Mouse (Mus musculus) midbrain, embryonic 10.5 days (tissue): ENCODE data around the gene Adarb1. TPM values are rescaled to one million over a fixed set of nuclear protein-coding genes. Genes with fewer than 3 reads are reported as not detected.
A peak's percentile ranks its signal among the peaks of the same experiment; 100 is the strongest.

Experiments used
- DNase-seq: peaks from one replicate; pipeline ENCODE4 v3.0.0-alpha.2; 2017; ENCODE audit warnings: low spot score
- H3K27ac ChIP-seq: fragments of 300-500 bp; sonication (generic); replicated peaks from 2 replicates; pipeline ENCODE4 v1.5.1; 2016; ENCODE audit warnings: mild to moderate bottlenecking
- H3K27me3 ChIP-seq: fragments of 300-500 bp; sonication (generic); 2 replicates; pipeline ENCODE4 v1.6.1; 2016; ENCODE audit warnings: low read depth, mild to moderate bottlenecking; ENCODE audit not compliant: poor library complexity, severe bottlenecking
- H3K36me3 ChIP-seq: fragments of 300-500 bp; sonication (generic); 2 replicates; pipeline ENCODE4 v1.6.1; 2016; ENCODE audit warnings: mild to moderate bottlenecking, moderate library complexity
- H3K4me1 ChIP-seq: fragments of 300-500 bp; sonication (generic); 2 replicates; pipeline ENCODE4 v1.6.1; 2016
- H3K4me3 ChIP-seq: fragments of 300-500 bp; sonication (generic); 2 replicates; pipeline ENCODE4 v1.5.1; 2016; ENCODE audit warnings: mild to moderate bottlenecking, moderate library complexity
- H3K9me3 ChIP-seq: fragments of 300-500 bp; sonication (generic); replicated peaks from 2 replicates; pipeline ENCODE4 v1.6.1; 2016; ENCODE audit warnings: mild to moderate bottlenecking
- WGBS: fragments of 180-500 bp; shearing (Covaris S2); methylation state at CpG from one replicate; pipeline ENCODE4 v1.1.7; 2016; 5-methylcytosine and 5-hydroxymethylcytosine counted together
- polyA plus RNA-seq: library from polyadenylated mRNA; unstranded; fragments of >200 nt; fragmentation: Nextera tagmentation; extraction: Ambion mirVana; gene quantifications from 2 replicates; pipeline ENCODE4 v1.2.1, GENCODE M21; 2016

Gene Adarb1
- polyA plus RNA-seq, 1 experiment from 2014 or later: 6.1 TPM

DNA sequence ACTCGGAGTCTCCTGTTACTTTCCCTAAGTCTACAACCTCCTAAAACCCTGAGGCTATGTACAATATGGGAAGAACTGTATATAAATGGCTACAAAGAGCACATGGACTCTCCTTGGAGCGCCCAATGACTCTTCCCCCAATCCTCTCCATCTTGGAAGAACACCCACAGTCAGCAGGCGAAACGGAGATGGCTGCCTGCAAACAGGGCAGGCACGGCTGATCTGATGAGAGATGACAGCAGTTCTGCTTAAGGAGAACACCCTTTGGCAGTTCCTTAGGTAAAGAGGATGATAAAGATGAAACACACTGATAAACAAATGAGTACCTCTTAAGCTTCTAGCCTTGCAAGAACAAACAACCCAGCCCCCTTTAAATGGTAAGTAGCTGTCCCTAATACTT, 43.7 kb downstream of the Adarb1 start:
- DNase-seq: no peak
- Histone ChIP-seq H3K4me1 (peaks cover 13% of the 10 kb centered on the region), H3K27ac (no peak overlapping the region), H3K27me3 (no peaks in the 10 kb centered on the region), H3K36me3 (no peaks in the 10 kb centered on the region), H3K9me3 (no peaks in the 10 kb centered on the region), H3K4me3 (no peak overlapping the region)
- WGBS: 87% methylated on average over 5 of the region's 5 CpGs

GRCm38 (mm10) chr10:77370129-77370528, 47.9 kb downstream of the Adarb1 start:
- peak overlapping the region; percentile 10; the same call in 1 of the 2 replicates for H3K27ac ChIP-seq
- no peaks in the 10 kb centered on the region for H3K36me3 ChIP-seq
- H3K4me1 ChIP-seq: peaks cover 15% of the 10 kb centered on the region
- DNase-seq: no peak
- no peak overlapping the region for H3K4me3 ChIP-seq
- no peaks in the 10 kb centered on the region for H3K9me3 ChIP-seq
- WGBS: 92% methylated on average over 5 of the region's 5 CpGs
- no peaks in the 10 kb centered on the region for H3K27me3 ChIP-seq

DNA sequence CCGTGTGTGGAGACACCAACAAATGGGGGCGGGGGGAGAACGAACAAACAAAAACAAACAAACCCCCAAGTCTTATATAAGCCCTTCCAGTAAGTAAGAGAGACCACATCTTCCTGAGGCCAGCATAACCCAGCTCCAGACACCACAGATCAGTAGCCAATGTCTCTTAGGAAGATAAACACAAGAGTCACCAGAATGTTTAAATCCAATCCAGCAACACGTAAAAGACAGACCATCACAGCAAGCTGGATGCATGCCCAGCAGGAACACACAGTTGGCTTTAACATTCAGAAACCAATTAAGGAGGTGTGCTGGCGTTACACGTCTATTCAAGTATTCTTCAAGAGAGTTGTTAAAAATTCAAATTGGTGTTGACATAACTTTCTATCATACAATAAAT, 50.1 kb downstream of the Adarb1 start:
- 84% methylated on average over 6 of the region's 6 CpGs for WGBS

GRCm38 (mm10) chr10:77366959-77367358, 51.1 kb downstream of the Adarb1 start:
- no peak overlapping the region for H3K27ac ChIP-seq
- WGBS: 92% methylated on average over 4 of the region's 4 CpGs
- H3K27me3 ChIP-seq: no peaks in the 10 kb centered on the region
- no peaks in the 10 kb centered on the region for H3K36me3 ChIP-seq
- peaks cover 15% of the 10 kb centered on the region for H3K4me1 ChIP-seq
- DNase-seq: no peak
- no peaks in the 10 kb centered on the region for H3K9me3 ChIP-seq
- H3K4me3 ChIP-seq: no peak overlapping the region

More for the DNA sequence above, 50.1 kb downstream of the Adarb1 start:
- Histone ChIP-seq H3K4me1 (peaks cover 15% of the 10 kb centered on the region), H3K27me3 (no peaks in the 10 kb centered on the region), H3K4me3 (no peak overlapping the region), H3K27ac (no peak overlapping the region), H3K9me3 (no peaks in the 10 kb centered on the region), H3K36me3 (no peaks in the 10 kb centered on the region)
- DNase-seq: no peak

GRCm38 (mm10) chr10:77365212-77365611, 52.9 kb downstream of the Adarb1 start:
- no peak overlapping the region for H3K27ac ChIP-seq
- no peaks in the 10 kb centered on the region for H3K27me3 ChIP-seq
- DNase-seq: no peak
- H3K4me3 ChIP-seq: no peak overlapping the region
- H3K36me3 ChIP-seq: no peaks in the 10 kb centered on the region
- 90% methylated on average over 2 of the region's 2 CpGs for WGBS
- peaks cover 10% of the 10 kb centered on the region for H3K4me1 ChIP-seq
- H3K9me3 ChIP-seq: no peaks in the 10 kb centered on the region

DNA sequence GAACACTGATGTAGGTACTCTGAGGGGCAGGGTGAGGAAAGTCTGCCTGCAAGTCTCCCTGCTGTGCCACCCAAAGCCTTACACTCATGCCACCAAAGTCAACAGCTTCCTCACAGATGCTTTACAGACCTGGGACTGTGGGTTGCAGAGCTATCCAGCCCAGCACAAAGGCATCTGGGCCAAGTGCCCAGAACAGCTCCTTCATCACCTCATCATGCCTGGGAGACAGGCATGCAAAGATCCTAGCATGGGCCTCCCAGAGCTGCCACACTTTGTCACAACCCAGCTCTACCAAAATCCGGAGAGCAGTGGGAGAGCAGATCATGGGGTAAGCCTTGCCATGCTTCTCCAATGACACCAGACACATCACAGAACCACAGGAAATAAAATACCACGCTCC, 57.6 kb downstream of the Adarb1 start:
- WGBS: 85% methylated on average over 2 of the region's 2 CpGs
- Histone ChIP-seq H3K27me3 (no peaks in the 10 kb centered on the region), H3K36me3 (no peaks in the 10 kb centered on the region), H3K4me1 (no peaks in the 10 kb centered on the region), H3K27ac (no peak overlapping the region), H3K4me3 (no peak overlapping the region), H3K9me3 (no peaks in the 10 kb centered on the region)
- DNase-seq: no peak

DNA sequence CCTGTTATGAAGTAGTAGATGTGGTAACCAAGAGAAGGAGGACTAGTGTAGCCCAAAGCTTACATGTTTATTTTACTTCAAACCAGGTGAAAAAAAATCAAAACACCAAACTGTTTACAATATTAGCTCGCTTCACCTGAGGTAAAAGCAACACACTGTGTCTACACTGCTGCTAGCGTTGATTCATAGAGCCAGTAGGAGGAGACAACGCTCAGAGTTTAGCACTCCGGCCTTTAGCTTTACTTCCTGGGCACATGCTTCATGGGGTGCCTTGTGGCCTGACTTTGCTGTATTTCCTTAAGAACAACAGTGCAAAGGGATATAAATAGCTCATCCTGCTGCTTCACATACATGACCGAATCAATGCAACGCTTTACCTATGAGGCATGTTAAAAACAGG, 60.1 kb downstream of the Adarb1 start:
- Histone ChIP-seq H3K4me1 (no peaks in the 10 kb centered on the region), H3K4me3 (no peak overlapping the region), H3K27ac (no peak overlapping the region), H3K27me3 (no peaks in the 10 kb centered on the region), H3K36me3 (no peaks in the 10 kb centered on the region), H3K9me3 (no peaks in the 10 kb centered on the region)
- WGBS: 91% methylated on average over 6 of the region's 6 CpGs
- no peak for DNase-seq

DNA sequence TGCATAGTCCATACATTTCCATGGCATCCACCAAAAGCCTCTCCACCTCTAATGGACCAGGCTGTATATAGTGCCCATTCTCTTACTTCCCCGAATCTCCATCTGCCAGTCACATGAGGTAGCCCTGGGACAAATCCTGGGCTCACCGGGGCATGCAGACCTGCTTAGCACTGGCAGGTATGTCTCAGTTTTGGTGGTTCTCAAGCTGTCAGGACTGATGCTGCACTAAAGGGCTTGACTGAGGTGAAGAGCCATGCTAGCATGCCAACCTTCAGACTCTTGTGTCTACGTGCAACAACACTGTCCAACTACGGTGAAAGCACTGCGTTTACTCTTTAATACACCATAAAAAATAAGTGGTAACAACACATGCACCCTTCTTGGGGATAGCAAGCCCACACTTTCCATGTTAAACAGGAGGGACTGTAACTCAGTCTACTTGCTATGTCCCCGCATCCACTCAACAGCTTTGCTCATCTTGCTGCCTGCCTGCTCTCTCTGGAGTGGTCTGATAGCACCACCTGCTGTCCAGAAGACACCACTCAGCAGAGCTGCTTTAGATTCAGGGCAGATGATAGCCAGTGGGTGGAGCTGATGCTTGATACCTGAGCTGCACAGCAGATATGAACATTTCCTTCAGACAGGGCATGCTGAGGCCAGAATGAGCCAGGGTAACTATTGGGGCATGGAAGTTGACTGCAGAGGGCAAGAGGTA, 64.9 kb downstream of the Adarb1 start:
- WGBS: 85% methylated on average over 6 of the region's 6 CpGs
- no peak overlapping the region for H3K27ac ChIP-seq
- no peaks in the 10 kb centered on the region for H3K27me3 ChIP-seq
- peaks cover 8% of the 10 kb centered on the region; the same call in 1 of the 2 replicates for H3K36me3 ChIP-seq
- no peak overlapping the region for H3K4me3 ChIP-seq
- H3K9me3 ChIP-seq: peaks cover 4% of the 10 kb centered on the region; the same call in 1 of the 2 replicates
- peak; percentile 65 for DNase-seq
- H3K4me1 ChIP-seq: no peaks in the 10 kb centered on the region

- no peaks in the 10 kb centered on the region for H3K36me3 ChIP-seq
- no peaks in the 10 kb centered on the region for H3K27me3 ChIP-seq
- H3K4me3 ChIP-seq: no peak overlapping the region
- no peaks in the 10 kb centered on the region for H3K9me3 ChIP-seq
- no peak for DNase-seq
- H3K4me1 ChIP-seq: peaks cover 26% of the 10 kb centered on the region
- 86% methylated on average over 3 of the region's 3 CpGs for WGBS
- no peak overlapping the region for H3K27ac ChIP-seq
Observed at GRCm38 (mm10) chr10:77342842-77343241, 75.2 kb downstream of the Adarb1 start.

DNA sequence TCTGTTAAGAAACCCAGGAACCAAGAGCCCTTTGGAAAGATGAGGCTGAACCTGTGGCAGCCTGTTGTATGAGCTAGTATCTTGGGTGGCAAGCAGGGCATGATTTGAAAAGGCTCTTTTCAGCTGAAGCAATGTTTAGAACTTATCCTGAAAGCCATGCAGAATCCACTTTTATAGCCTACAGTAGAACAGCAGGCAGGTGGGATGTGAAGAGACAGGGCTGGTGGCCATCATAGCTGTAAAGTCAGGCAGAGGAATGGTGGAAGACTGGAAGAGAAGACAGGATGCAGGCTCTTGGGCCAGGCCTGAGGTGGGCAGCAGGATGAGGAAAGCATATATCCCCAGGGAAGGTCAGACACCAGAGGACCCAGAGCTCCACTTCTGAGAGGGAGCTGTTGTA, 76.4 kb downstream of the Adarb1 start:
- DNase-seq: no peak
- H3K36me3 ChIP-seq: no peaks in the 10 kb centered on the region
- H3K9me3 ChIP-seq: no peaks in the 10 kb centered on the region
- no peak overlapping the region for H3K4me3 ChIP-seq
- peaks cover 29% of the 10 kb centered on the region for H3K4me1 ChIP-seq
- H3K27me3 ChIP-seq: no peaks in the 10 kb centered on the region
- H3K27ac ChIP-seq: no peak overlapping the region

GRCm38 (mm10) chr10:77341059-77341458, 77.0 kb downstream of the Adarb1 start:
- Histone ChIP-seq H3K36me3 (no peaks in the 10 kb centered on the region), H3K9me3 (no peaks in the 10 kb centered on the region), H3K4me1 (peaks cover 29% of the 10 kb centered on the region), H3K27ac (no peak overlapping the region), H3K4me3 (no peak overlapping the region), H3K27me3 (no peaks in the 10 kb centered on the region)
- DNase-seq: no peak
- WGBS: 86% methylated on average over 4 of the region's 4 CpGs

DNA sequence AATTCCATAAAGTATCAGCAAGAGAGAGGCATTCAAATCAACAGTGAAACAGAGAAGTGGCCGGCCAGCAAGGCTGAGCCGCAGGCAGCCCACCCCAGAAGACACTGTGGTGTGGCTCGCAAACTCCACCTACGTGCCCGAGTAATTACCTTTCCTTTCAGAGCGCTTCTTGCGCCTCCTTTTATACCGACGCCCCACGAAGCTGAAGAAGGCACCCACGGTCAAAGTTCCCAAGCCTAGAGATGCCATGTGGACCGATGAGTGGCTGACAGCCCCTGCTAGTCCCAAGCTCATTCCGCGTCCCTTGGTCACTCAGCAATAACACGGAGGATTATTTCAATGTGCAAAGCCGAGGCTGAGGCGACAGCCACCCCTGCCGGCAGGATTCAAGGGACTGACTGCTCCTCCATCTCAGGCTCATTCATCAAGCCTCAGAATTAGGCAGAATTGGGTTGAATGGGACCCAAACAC, 78.2 kb downstream of the Adarb1 start:
- Histone ChIP-seq H3K9me3 (no peaks in the 10 kb centered on the region), H3K4me3 (peak overlapping the region; percentile 57), H3K36me3 (no peaks in the 10 kb centered on the region), H3K27me3 (no peaks in the 10 kb centered on the region), H3K27ac (peak overlapping the region; percentile 74), H3K4me1 (peaks cover 29% of the 10 kb centered on the region)
- DNase-seq: peak; percentile 61
- WGBS: 18% methylated on average over 18 of the region's 18 CpGs

DNA sequence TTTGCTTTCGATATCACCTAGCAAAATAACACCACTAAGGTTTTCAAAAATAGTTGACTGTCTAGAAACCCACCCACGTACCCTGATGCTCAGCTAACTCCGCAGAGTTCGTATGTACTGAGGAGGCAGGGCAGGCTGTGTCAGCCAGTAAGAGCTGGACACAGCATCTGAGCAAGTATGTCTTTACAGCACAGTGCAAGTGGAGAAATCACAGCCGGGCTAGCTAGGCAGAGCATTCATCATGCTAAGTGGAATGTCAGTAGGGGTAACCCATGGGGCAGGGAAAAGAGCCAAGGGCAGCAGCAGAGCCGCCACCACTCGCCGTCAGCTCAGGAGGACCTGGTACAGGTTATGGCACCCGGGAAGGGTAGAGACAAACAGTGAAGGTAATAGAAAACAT, 84.6 kb downstream of the Adarb1 start:
- Histone ChIP-seq H3K9me3 (no peaks in the 10 kb centered on the region), H3K27me3 (no peaks in the 10 kb centered on the region), H3K4me1 (peaks cover 12% of the 10 kb centered on the region), H3K27ac (no peak overlapping the region), H3K4me3 (no peak overlapping the region), H3K36me3 (no peaks in the 10 kb centered on the region)
- WGBS: 89% methylated on average over 9 of the region's 9 CpGs
- DNase-seq: no peak
